Mouse (Mus musculus) midbrain, postnatal 0 days (tissue): ENCODE data around the gene 1810037I17Rik. TPM values are rescaled to one million over a fixed set of nuclear protein-coding genes. Genes with fewer than 3 reads are reported as not detected.
A peak's percentile ranks its signal among the peaks of the same experiment; 100 is the strongest.
"Not testable (repeated sequence)": the region's sequence is repeated elsewhere in the genome, so short reads cannot be mapped to it uniquely, and the experiment has no call there.

Experiments used
- ATAC-seq: fragments of 200-750 bp; cut with Nextera tagmentation; 2 replicates; pipeline ENCODE4 v1.8.0; 2017; ENCODE audit warnings: moderate number of reproducible peaks, mild to moderate bottlenecking, moderate TSS enrichment, moderate library complexity; ENCODE audit not compliant: low FRiP score
- DNase-seq: peaks from one replicate; pipeline ENCODE4 v3.0.0-alpha.2; 2015; ENCODE audit warnings: low spot score
- H3K27ac ChIP-seq: fragments of 300-500 bp; sonication (generic); 2 replicates; pipeline ENCODE4 v1.5.1; 2014; ENCODE audit warnings: low read depth, mild to moderate bottlenecking, low read length, mixed read lengths
- H3K27me3 ChIP-seq: fragments of 300-500 bp; sonication (generic); 2 replicates; pipeline ENCODE4 v1.6.1; 2014; ENCODE audit warnings: low read length, control low read depth, mixed read lengths; ENCODE audit not compliant: insufficient read depth
- H3K36me3 ChIP-seq: fragments of 300-500 bp; sonication (generic); 2 replicates; pipeline ENCODE4 v1.6.1; 2014; ENCODE audit warnings: low read length, control low read depth, mixed read lengths; ENCODE audit not compliant: insufficient read depth
- H3K4me1 ChIP-seq: fragments of 300-500 bp; sonication (generic); 2 replicates; pipeline ENCODE4 v1.6.1; 2014; ENCODE audit warnings: mild to moderate bottlenecking, control low read depth, antibody characterized with exemption, low read length, mixed read lengths; ENCODE audit not compliant: insufficient read depth
- H3K4me2 ChIP-seq: fragments of 300-500 bp; sonication (generic); 2 replicates; pipeline ENCODE4 v1.6.1; 2014; ENCODE audit warnings: low read depth, mild to moderate bottlenecking, low read length, mixed read lengths; ENCODE audit not compliant: poor library complexity, severe bottlenecking
- H3K4me3 ChIP-seq: fragments of 300-500 bp; sonication (generic); 2 replicates; pipeline ENCODE4 v1.5.1; 2014; ENCODE audit warnings: low read depth, mild to moderate bottlenecking, low read length, moderate library complexity
- H3K9ac ChIP-seq: fragments of 300-500 bp; sonication (generic); replicated peaks from 2 replicates; pipeline ENCODE4 v1.6.1; 2014; ENCODE audit warnings: mild to moderate bottlenecking, low read length, moderate library complexity, mixed read lengths; ENCODE audit not compliant: poor library complexity, severe bottlenecking
- H3K9me3 ChIP-seq: fragments of 300-500 bp; sonication (generic); 2 replicates; pipeline ENCODE4 v1.6.1; 2016; ENCODE audit warnings: low read length, control low read depth
- CTCF ChIP-seq: IDR thresholded peaks from 2 replicates; pipeline ENCODE4 v1.5.1; 2016; ENCODE audit warnings: antibody characterized with exemption, mild to moderate bottlenecking
- WGBS: fragments of 180-500 bp; shearing (Covaris S2); extraction: QIAGEN DNeasy Blood & Tissue Kit; methylation state at CpG from one replicate; pipeline ENCODE4 v1.1.7; 2014; 5-methylcytosine and 5-hydroxymethylcytosine counted together
- polyA plus RNA-seq: library from polyadenylated mRNA; unstranded; fragments of >200 nt; fragmentation: Nextera tagmentation; extraction: Ambion mirVana; gene quantifications from 2 replicates; pipeline ENCODE4 v1.2.1, GENCODE M21; 2015
- total RNA-seq: library from RNA; depleted of rRNA; stranded (reverse); fragments of >200 nt; gene quantifications from 2 replicates; pipeline ENCODE4 v1.2.3, GENCODE M21; 2014

1810037I17Rik gene
- total and polyA plus RNA-seq, 2 experiments from 2014 or later: 32.3 to 94.5 TPM

- H3K4me3 ChIP-seq: no peak overlapping the region
- H3K27me3 ChIP-seq: no peaks in the 10 kb centered on the region
- DNase-seq (no peak), ATAC-seq (no peak)
- no peaks in the 10 kb centered on the region for H3K36me3 ChIP-seq
- H3K9ac ChIP-seq: no peak overlapping the region
- no peaks in the 10 kb centered on the region for H3K9me3 ChIP-seq
- H3K27ac ChIP-seq: no peak overlapping the region
- no peak for TF ChIP-seq CTCF
- H3K4me2 ChIP-seq: no peak overlapping the region
- H3K4me1 ChIP-seq: no peaks in the 10 kb centered on the region
- 81% methylated on average over 8 of the region's 8 CpGs for WGBS
These were observed 2.1 kb upstream of the 1810037I17Rik start for GRCm38 (mm10) chr3:122921676-122922527.

- WGBS: 79% methylated on average over 7 of the region's 7 CpGs
- no peak for TF ChIP-seq CTCF
- no peak for DNase-seq
- Histone ChIP-seq H3K4me1 (no peaks in the 10 kb centered on the region), H3K4me2 (peak overlapping the region; percentile 58; the same call in 1 of the 2 replicates), H3K9me3 (no peaks in the 10 kb centered on the region), H3K4me3 (no peak overlapping the region), H3K9ac (no peak overlapping the region), H3K27ac (no peak overlapping the region), H3K27me3 (no peaks in the 10 kb centered on the region), H3K36me3 (no peaks in the 10 kb centered on the region)
- ATAC-seq: no peak
These were observed 856 bp upstream of the 1810037I17Rik start for GRCm38 (mm10) chr3:122923147-122923546.

GRCm38 (mm10) chr3:122929723-122930122, 5.7 kb downstream of the 1810037I17Rik start:
- no peak overlapping the region for H3K9ac ChIP-seq
- no peak overlapping the region for H3K4me3 ChIP-seq
- DNase-seq (no peak), ATAC-seq (no peak)
- H3K27me3 ChIP-seq: no peaks in the 10 kb centered on the region
- TF ChIP-seq CTCF: no peak
- no peaks in the 10 kb centered on the region for H3K9me3 ChIP-seq
- no peak overlapping the region for H3K27ac ChIP-seq
- peaks cover 7% of the 10 kb centered on the region; the same call in 1 of the 2 replicates for H3K36me3 ChIP-seq
- H3K4me1 ChIP-seq: no peaks in the 10 kb centered on the region
- H3K4me2 ChIP-seq: no peak overlapping the region
- 91% methylated on average over 6 of the region's 6 CpGs for WGBS

DNA sequence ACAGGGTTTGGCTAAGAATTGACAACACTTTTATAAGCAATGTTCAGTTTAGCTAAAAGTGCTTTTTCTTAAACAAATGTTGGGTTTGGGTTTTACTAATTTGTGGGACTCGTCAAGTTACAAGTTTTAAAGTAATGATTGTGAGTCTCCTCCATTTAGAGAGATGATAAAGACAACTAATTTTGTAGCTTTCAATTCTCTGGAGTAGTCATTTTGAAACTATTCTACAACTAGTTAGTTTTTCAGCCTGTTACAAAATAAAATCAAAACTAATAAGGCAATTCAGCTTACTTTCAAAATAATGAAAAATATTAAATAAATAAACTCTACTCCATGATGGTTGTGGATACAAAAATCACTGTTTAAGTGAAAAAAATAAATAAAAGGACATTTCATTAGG, 8.5 kb downstream of the 1810037I17Rik start:
- Histone ChIP-seq H3K27me3 (no peaks in the 10 kb centered on the region), H3K36me3 (peaks cover 10% of the 10 kb centered on the region; the same call in 1 of the 2 replicates), H3K9me3 (no peaks in the 10 kb centered on the region), H3K27ac (no peak overlapping the region), H3K9ac (no peak overlapping the region), H3K4me1 (no peaks in the 10 kb centered on the region), H3K4me2 (no peak overlapping the region), H3K4me3 (no peak overlapping the region)
- ATAC-seq (no peak), DNase-seq (no peak)
- 86% methylated on average over 1 of the region's 1 CpGs for WGBS
- no peak for TF ChIP-seq CTCF

DNA sequence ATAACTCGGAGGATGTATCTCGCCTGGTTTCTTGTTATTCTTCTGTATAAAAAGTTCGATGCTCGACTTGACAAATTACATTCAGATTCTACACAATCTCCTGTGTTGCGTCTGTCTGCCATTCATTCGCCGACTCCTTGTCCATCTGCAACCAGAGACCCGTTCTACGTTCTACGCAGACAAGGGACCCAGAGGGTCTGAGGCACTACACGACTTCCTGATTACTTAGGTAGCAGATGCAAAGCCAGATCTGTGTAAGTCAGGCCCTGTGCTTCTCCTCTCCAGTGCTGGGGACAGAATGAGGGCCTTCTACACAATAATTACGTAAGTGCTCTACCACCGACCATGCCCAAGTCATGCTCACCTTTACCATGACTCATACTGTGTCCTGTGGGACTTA, 13.2 kb downstream of the 1810037I17Rik start:
- not testable (repeated sequence) for H3K4me1 ChIP-seq, H3K4me3 ChIP-seq, ATAC-seq, H3K4me2 ChIP-seq, H3K27ac ChIP-seq, H3K27me3 ChIP-seq, H3K9me3 ChIP-seq, H3K9ac ChIP-seq, DNase-seq
- WGBS: 70% methylated on average over 13 of the region's 13 CpGs
- peaks cover 10% of the 10 kb centered on the region; the same call in 1 of the 2 replicates for H3K36me3 ChIP-seq

DNA sequence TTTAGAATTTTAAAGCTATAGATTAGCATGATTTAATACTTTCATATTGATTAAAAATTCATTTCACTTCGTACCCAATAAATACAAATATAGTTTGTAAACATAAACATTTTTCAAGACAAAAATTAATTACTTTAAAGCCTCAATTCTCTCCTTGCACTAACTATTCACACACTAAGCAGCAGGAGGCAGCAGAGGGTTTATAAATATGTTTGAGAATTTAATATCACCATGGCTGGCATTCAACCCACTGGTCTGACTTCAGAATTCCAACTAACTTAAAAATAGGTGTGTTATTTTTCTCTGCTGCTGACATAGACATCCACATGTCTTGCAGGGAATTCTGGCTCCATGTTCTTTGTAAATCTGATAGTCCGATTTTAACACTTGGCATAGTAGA, 15.2 kb downstream of the 1810037I17Rik start:
- ATAC-seq: no peak
- 83% methylated on average over 2 of the region's 2 CpGs for WGBS

More for the DNA sequence above, 15.2 kb downstream of the 1810037I17Rik start:
- no peaks in the 10 kb centered on the region for H3K27me3 ChIP-seq
- no peak overlapping the region for H3K27ac ChIP-seq
- no peaks in the 10 kb centered on the region for H3K9me3 ChIP-seq
- no peak overlapping the region for H3K9ac ChIP-seq
- H3K36me3 ChIP-seq: 0 out of 2 replicates have a peak, but pooled peaks cover 3% of the 10 kb centered on the region
- no peak overlapping the region for H3K4me2 ChIP-seq
- no peak overlapping the region for H3K4me3 ChIP-seq
- peak; percentile 72 for DNase-seq
- TF ChIP-seq CTCF: peak; percentile 73
- no peaks in the 10 kb centered on the region for H3K4me1 ChIP-seq
